In genomic region chr10:85204255-85204855, GRCm38 (mm10) we compare ENCODE assay signal across 21 mouse cellular contexts. TPM values are rescaled to one million over a fixed set of nuclear protein-coding genes. Genes with fewer than 3 reads are reported as not detected.
A peak's percentile ranks its signal among the peaks of the same experiment; 100 is the strongest.
DNase-seq lines count a peak whose midpoint lies in the region; ATAC-seq and TF ChIP-seq lines count a peak whose summit lies in the region.
"Had no signal": no experiment of that assay in that cellular context is flagged by ENCODE, and none has a peak within 500 bp of the region (broad histone marks: within the 10 kb centered on the region; RNA-seq: fewer than 3 reads in every experiment).

No protein-coding gene starts in this region.

- no peak for TF ChIP-seq CTCF in brain, embryonic 14.5 days (IDR thresholded peaks at IDR 0.05; ENCODE audit: borderline replicate concordance, extremely low read depth, insufficient read depth, insufficient read length)

- no peak overlapping the region for H3K4me2 ChIP-seq in hindbrain, embryonic 15.5 days
- no peak overlapping the region for H3K4me2 ChIP-seq in hindbrain, embryonic 16.5 days (ENCODE audit: low read length)
- no peak overlapping the region for H3K4me2 ChIP-seq in neural tube, embryonic 14.5 days (ENCODE audit: low read depth, low read length)
- H3K4me2 ChIP-seq: limb, embryonic 13.5 days; liver, embryonic 12.5 days had no signal

- 54% methylated on average over 7 of the region's 7 CpGs for WGBS in hindbrain, embryonic 15.5 days
- 48% methylated on average over 7 of the region's 7 CpGs for WGBS in hindbrain, embryonic 16.5 days
- 31% methylated on average over 7 of the region's 7 CpGs for WGBS in neural tube, embryonic 14.5 days

- DNase-seq in neural tube, embryonic 10.5 days (ENCODE audit: extremely low spot score, low spot score) = no peak
- peak; percentile 69 for DNase-seq in brain, embryonic 14.5 days (ENCODE audit: low read depth)
- DNase-seq in gastrocnemius, postnatal 4 days (ENCODE audit: low spot score in 2 of 2) = no peak
- no peak for DNase-seq in lung, postnatal 14 days
- DNase-seq: adrenal gland, postnatal 10 days; B cell, adult 2 months; cerebellum, adult 8-10 months; gastrocnemius, postnatal 36 days; heart, postnatal 4 days; kidney, postnatal 25 days; lung, adult 18-20 months; lung, postnatal 10 days; thymus, postnatal 14 days had no signal

- no peaks in the 10 kb centered on the region for H3K9me3 ChIP-seq in hindbrain, embryonic 15.5 days
- no peaks in the 10 kb centered on the region for H3K9me3 ChIP-seq in hindbrain, embryonic 16.5 days (ENCODE audit: control insufficient read depth, low read length)
- no peaks in the 10 kb centered on the region for H3K9me3 ChIP-seq in neural tube, embryonic 14.5 days (ENCODE audit: control insufficient read depth, low read length)
- H3K9me3 ChIP-seq: limb, embryonic 13.5 days had no signal

- no peak overlapping the region for H3K9ac ChIP-seq in hindbrain, embryonic 15.5 days
- no peak overlapping the region for H3K9ac ChIP-seq in hindbrain, embryonic 16.5 days (ENCODE audit: low read depth, low read length)
- H3K9ac ChIP-seq in neural tube, embryonic 14.5 days (replicated peaks; ENCODE audit: low read depth, low read length) = 0 out of 2 replicates have a peak overlapping the region, but pooled peaks have one; percentile 11
- H3K9ac ChIP-seq: limb, embryonic 13.5 days; liver, embryonic 12.5 days had no signal

- H3K36me3 ChIP-seq in hindbrain, embryonic 15.5 days = no peaks in the 10 kb centered on the region
- H3K36me3 ChIP-seq in hindbrain, embryonic 16.5 days (ENCODE audit: control insufficient read depth, insufficient read depth, low read length) = no peaks in the 10 kb centered on the region
- no peaks in the 10 kb centered on the region for H3K36me3 ChIP-seq in neural tube, embryonic 14.5 days (ENCODE audit: control insufficient read depth, insufficient read depth, low read length)
- H3K36me3 ChIP-seq: G1E; limb, embryonic 13.5 days; liver, embryonic 12.5 days had no signal

- no peak for ATAC-seq in hindbrain, embryonic 15.5 days (ENCODE audit: low FRiP score, low read depth)
- ATAC-seq in hindbrain, embryonic 16.5 days = no peak
- no peak for ATAC-seq in neural tube, embryonic 14.5 days (ENCODE audit: low read depth)
- ATAC-seq: intestine, postnatal 0 days; liver, embryonic 12.5 days had no signal

- no peak for TF ChIP-seq POLR2A in brain, embryonic 14.5 days (IDR thresholded peaks at IDR 0.05; ENCODE audit: borderline replicate concordance, extremely low read depth, insufficient read depth, insufficient read length, poor library complexity, severe bottlenecking)

- H3K27ac ChIP-seq in hindbrain, embryonic 15.5 days (replicated peaks) = peak overlapping the region; percentile 55
- no peak overlapping the region for H3K27ac ChIP-seq in hindbrain, embryonic 16.5 days (ENCODE audit: low read depth, low read length)
- H3K27ac ChIP-seq in neural tube, embryonic 14.5 days (ENCODE audit: low read depth, low read length) = peak overlapping the region; percentile 28; the same call in 1 of the 2 replicates
- H3K27ac ChIP-seq: limb, embryonic 13.5 days; liver, embryonic 12.5 days had no signal

- H3K27me3 ChIP-seq in hindbrain, embryonic 15.5 days = no peaks in the 10 kb centered on the region
- H3K27me3 ChIP-seq in hindbrain, embryonic 16.5 days (replicated peaks; ENCODE audit: control insufficient read depth, insufficient read depth, low read length) = no peaks in the 10 kb centered on the region
- no peaks in the 10 kb centered on the region for H3K27me3 ChIP-seq in neural tube, embryonic 14.5 days (ENCODE audit: control insufficient read depth, insufficient read depth, low read length)
- H3K27me3 ChIP-seq: CH12.LX; limb, embryonic 13.5 days; liver, embryonic 12.5 days had no signal

- peaks cover 5% of the 10 kb centered on the region; the same call in 1 of the 2 replicates for H3K4me1 ChIP-seq in hindbrain, embryonic 15.5 days (replicated peaks)
- peaks cover 2% of the 10 kb centered on the region; the same call in 1 of the 2 replicates for H3K4me1 ChIP-seq in hindbrain, embryonic 16.5 days (ENCODE audit: control insufficient read depth, insufficient read depth, low read depth, low read length)
- H3K4me1 ChIP-seq in neural tube, embryonic 14.5 days (ENCODE audit: control insufficient read depth, insufficient read depth, low read length) = 0 out of 2 replicates have a peak, but pooled peaks cover 4% of the 10 kb centered on the region
- H3K4me1 ChIP-seq: limb, embryonic 13.5 days; liver, embryonic 12.5 days had no signal

- no peak overlapping the region for H3K4me3 ChIP-seq in hindbrain, embryonic 15.5 days
- no peak overlapping the region for H3K4me3 ChIP-seq in hindbrain, embryonic 16.5 days (ENCODE audit: low read length)
- H3K4me3 ChIP-seq in neural tube, embryonic 14.5 days (ENCODE audit: low read depth, low read length) = no peak overlapping the region
- H3K4me3 ChIP-seq: limb, embryonic 13.5 days; liver, embryonic 12.5 days had no signal

RNA-seq across cellular contexts. Expression of gene Cry1, which starts 19.5 kb away (rescaled TPM):
- polyA plus RNA-seq in hindbrain, embryonic 15.5 days (2015; fragmentation: Nextera tagmentation; extraction: Ambion mirVana) = 36.0 and 36.7 TPM in 2 replicates
- 31.2 and 37.9 TPM in 2 replicates for polyA plus RNA-seq in hindbrain, embryonic 16.5 days (2015; fragmentation: Nextera tagmentation; extraction: Ambion mirVana)
- 33.0 and 40.3 TPM in 2 replicates for polyA plus RNA-seq in neural tube, embryonic 14.5 days (2014; fragmentation: Nextera tagmentation; extraction: Ambion mirVana)
- polyA plus RNA-seq in brain, embryonic 14.5 days (2012; rRNA removed) = 18.8 and 19.7 TPM in 2 replicates
- total RNA-seq in gastrocnemius, postnatal 4 days (2021) = 10 to 100 TPM; 16.6 to 20.8 TPM
- polyA plus RNA-seq: G1E had no signal
